Mouse (Mus musculus) midbrain, embryonic 16.5 days (tissue): Measurements from ENCODE around the gene Zfp772. TPM values are rescaled to one million over a fixed set of nuclear protein-coding genes. Genes with fewer than 3 reads are reported as not detected.
"Not testable (repeated sequence)": the region's sequence is repeated elsewhere in the genome, so short reads cannot be mapped to it uniquely, and the experiment has no call there.

Source experiments
- ATAC-seq: fragments of 200-750 bp; cut with Nextera tagmentation; 2 replicates; pipeline ENCODE4 v1.8.0; 2017; ENCODE audit warnings: moderate TSS enrichment
- H3K27ac ChIP-seq: fragments of 300-500 bp; sonication (generic); 2 replicates; pipeline ENCODE4 v1.5.1; 2014; ENCODE audit warnings: mild to moderate bottlenecking, low read length, mixed read lengths
- H3K27me3 ChIP-seq: fragments of 300-500 bp; sonication (generic); 2 replicates; pipeline ENCODE4 v1.6.1; 2014; ENCODE audit warnings: low read depth, low read length, mixed read lengths; ENCODE audit not compliant: control insufficient read depth, insufficient read depth
- H3K36me3 ChIP-seq: fragments of 300-500 bp; sonication (generic); 2 replicates; pipeline ENCODE4 v1.6.1; 2014; ENCODE audit warnings: mild to moderate bottlenecking, low read length, moderate library complexity, mixed read lengths; ENCODE audit not compliant: control insufficient read depth, insufficient read depth
- H3K4me1 ChIP-seq: fragments of 300-500 bp; sonication (generic); 2 replicates; pipeline ENCODE4 v1.6.1; 2014; ENCODE audit warnings: mild to moderate bottlenecking, low read length, mixed read lengths; ENCODE audit not compliant: control insufficient read depth, insufficient read depth
- H3K4me2 ChIP-seq: fragments of 300-500 bp; sonication (generic); 2 replicates; pipeline ENCODE4 v1.6.1; 2014; ENCODE audit warnings: mild to moderate bottlenecking, low read length, mixed read lengths
- H3K4me3 ChIP-seq: fragments of 300-500 bp; sonication (generic); 2 replicates; pipeline ENCODE4 v1.5.1; 2014; ENCODE audit warnings: low read depth, mild to moderate bottlenecking, low read length, moderate library complexity, mixed read lengths
- H3K9ac ChIP-seq: fragments of 300-500 bp; sonication (generic); 2 replicates; pipeline ENCODE4 v1.6.1; 2014; ENCODE audit warnings: low read depth, low read length, mixed read lengths
- H3K9me3 ChIP-seq: fragments of 300-500 bp; sonication (generic); replicated peaks from 2 replicates; pipeline ENCODE4 v1.6.1; 2014; ENCODE audit warnings: mild to moderate bottlenecking, low read length, mixed read lengths; ENCODE audit not compliant: control insufficient read depth, poor library complexity, severe bottlenecking
- WGBS: fragments of 180-500 bp; shearing (Covaris S2); extraction: QIAGEN DNeasy Blood & Tissue Kit; methylation state at CpG from one replicate; pipeline ENCODE4 v1.1.7; 2014; 5-methylcytosine and 5-hydroxymethylcytosine counted together
- polyA plus RNA-seq: library from polyadenylated mRNA; unstranded; fragments of >200 nt; fragmentation: Nextera tagmentation; extraction: Ambion mirVana; gene quantifications from 2 replicates; pipeline ENCODE4 v1.2.1, GENCODE M21; 2015

The Zfp772 gene
- polyA plus RNA-seq: 9.8 and 10.6 TPM in 2 replicates

GRCm38 (mm10) chr7:7209313-7210151, at the start of gene Zfp772:
Gene Zfp772, minus strand, starts transcription at chr7:7209998.
- peak within 1 kb of the TSS; percentile 60 for H3K4me2 ChIP-seq
- not testable (repeated sequence) for H3K4me1 ChIP-seq, H3K27me3 ChIP-seq, H3K9me3 ChIP-seq, H3K27ac ChIP-seq, H3K36me3 ChIP-seq
- 2% methylated on average over 24 of the region's 24 CpGs for WGBS
- peak within 1 kb of the TSS; percentile 52 for H3K9ac ChIP-seq
- ATAC-seq: peak; percentile 62; the same call in 1 of the 2 replicates
- H3K4me3 ChIP-seq: peak within 1 kb of the TSS; percentile 48

GRCm38 (mm10) chr7:7247228-7247627, 37.4 kb upstream of the Zfp772 start, which contains the start of gene Vmn2r29:
Gene Vmn2r29, minus strand, starts transcription at chr7:7247328.
- WGBS: no CpG with 5 or more reads among the region's 1 CpGs
- not testable (repeated sequence) for H3K9ac ChIP-seq, H3K27ac ChIP-seq

GRCm38 (mm10) chr7:7188191-7188942, 21.4 kb downstream of the Zfp772 start:
- WGBS: 9% methylated on average over 18 of the region's 18 CpGs
- H3K27ac ChIP-seq: peak overlapping the region; percentile 6; the same call in 1 of the 2 replicates
- H3K9ac ChIP-seq: peak overlapping the region; percentile 43; the same call in 1 of the 2 replicates
- H3K27me3 ChIP-seq: no peaks in the 10 kb centered on the region
- H3K4me1 ChIP-seq: 0 out of 2 replicates have a peak, but pooled peaks cover 2% of the 10 kb centered on the region
- peak overlapping the region; percentile 49 for H3K4me3 ChIP-seq
- H3K4me2 ChIP-seq: peak overlapping the region; percentile 48
- ATAC-seq: peak; percentile 97
- no peaks in the 10 kb centered on the region for H3K9me3 ChIP-seq
- no peaks in the 10 kb centered on the region for H3K36me3 ChIP-seq

More at GRCm38 (mm10) chr7:7247228-7247627, 37.4 kb upstream of the Zfp772 start, which contains the start of gene Vmn2r29:
- not testable (repeated sequence) for H3K4me1 ChIP-seq, H3K9me3 ChIP-seq, H3K27me3 ChIP-seq, H3K4me2 ChIP-seq, H3K36me3 ChIP-seq, ATAC-seq, H3K4me3 ChIP-seq

GRCm38 (mm10) chr7:7187417-7188190, 22.2 kb downstream of the Zfp772 start:
- no peak overlapping the region for H3K27ac ChIP-seq
- H3K9me3 ChIP-seq: no peaks in the 10 kb centered on the region
- H3K4me2 ChIP-seq: peak overlapping the region; percentile 48
- 0 out of 2 replicates have a peak, but pooled peaks cover 2% of the 10 kb centered on the region for H3K4me1 ChIP-seq
- no peaks in the 10 kb centered on the region for H3K27me3 ChIP-seq
- peaks cover 5% of the 10 kb centered on the region; the same call in 1 of the 2 replicates for H3K36me3 ChIP-seq
- peak; percentile 83 for ATAC-seq
- H3K9ac ChIP-seq: peak overlapping the region; percentile 43; the same call in 1 of the 2 replicates
- peak overlapping the region; percentile 49 for H3K4me3 ChIP-seq
- 44% methylated on average over 13 of the region's 13 CpGs for WGBS

GRCm38 (mm10) chr7:7185897-7186296, 23.9 kb downstream of the Zfp772 start:
- no peak for ATAC-seq
- H3K4me2 ChIP-seq: no peak overlapping the region
- no peak overlapping the region for H3K9ac ChIP-seq
- 94% methylated on average over 1 of the region's 1 CpGs for WGBS
- peaks cover 20% of the 10 kb centered on the region for H3K36me3 ChIP-seq
- H3K27me3 ChIP-seq: no peaks in the 10 kb centered on the region
- H3K27ac ChIP-seq: no peak overlapping the region
- H3K4me1 ChIP-seq: 0 out of 2 replicates have a peak, but pooled peaks cover 2% of the 10 kb centered on the region
- no peak overlapping the region for H3K4me3 ChIP-seq
- H3K9me3 ChIP-seq: no peaks in the 10 kb centered on the region

GRCm38 (mm10) chr7:7171227-7172147, 38.3 kb downstream of the Zfp772 start, which contains the start of gene Zfp418:
Gene Zfp418, plus strand, starts transcription at chr7:7171330.
- Histone ChIP-seq H3K27ac (peak within 1 kb of the TSS; percentile 78), H3K4me3 (peak within 1 kb of the TSS; percentile 58), H3K36me3 (peaks cover 13% of the 10 kb centered on the region), H3K9ac (peak within 1 kb of the TSS; percentile 72), H3K27me3 (no peaks in the 10 kb centered on the region), H3K4me2 (peak within 1 kb of the TSS; percentile 67), H3K9me3 (no peaks in the 10 kb centered on the region), H3K4me1 (peaks cover 6% of the 10 kb centered on the region)
- WGBS: under 1% methylated on average over 26 of the region's 26 CpGs
- peak; percentile 99 for ATAC-seq
